Mouse (Mus musculus): Measurements from ENCODE around the gene Psma4.

Gene Psma4

DNA sequence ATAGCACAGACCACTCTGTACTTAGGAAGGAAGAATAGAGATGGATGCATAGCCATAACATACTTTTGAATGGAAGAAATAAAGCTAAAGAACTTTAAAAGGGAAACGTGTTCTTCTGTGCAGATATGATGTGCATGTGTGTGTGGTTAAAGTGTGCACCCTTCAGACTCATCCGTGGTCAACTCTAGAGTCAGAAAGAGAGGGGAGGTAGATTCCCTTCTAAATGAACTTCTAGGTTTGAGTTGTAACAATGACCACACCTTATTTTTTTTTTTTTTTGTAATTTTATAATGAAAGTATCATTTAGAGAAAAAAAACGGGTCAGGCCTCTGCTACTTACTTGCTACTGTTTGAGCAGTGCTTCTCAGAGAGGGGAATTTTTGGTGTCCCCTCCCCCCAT lies 39.8 kb downstream of the Psma4 start:
- DNase-seq (ENCODE audit: low spot score in 2 of 2), result no peak

DNA sequence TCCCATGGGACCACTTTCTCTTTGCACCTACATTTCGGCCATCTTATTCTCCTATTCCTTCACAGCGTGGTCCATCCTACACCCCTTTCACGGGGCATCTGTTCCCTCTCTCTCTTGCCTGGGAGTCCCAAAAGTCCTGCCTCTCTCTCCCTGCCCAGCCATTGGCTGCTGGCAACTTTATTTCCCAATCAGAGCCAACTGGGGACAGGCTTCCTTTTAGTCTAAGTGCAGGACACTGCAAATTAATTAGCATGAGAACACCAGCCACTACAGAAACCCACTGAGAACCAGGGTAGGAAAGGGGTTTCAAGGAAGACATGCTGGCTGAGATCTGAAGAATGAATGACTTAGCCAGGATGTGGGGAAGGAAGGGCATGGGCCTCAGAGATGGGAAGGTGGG lies 43.8 kb downstream of the Psma4 start:
- no peak for DNase-seq (ENCODE audit: low spot score in 2 of 2)

DNA sequence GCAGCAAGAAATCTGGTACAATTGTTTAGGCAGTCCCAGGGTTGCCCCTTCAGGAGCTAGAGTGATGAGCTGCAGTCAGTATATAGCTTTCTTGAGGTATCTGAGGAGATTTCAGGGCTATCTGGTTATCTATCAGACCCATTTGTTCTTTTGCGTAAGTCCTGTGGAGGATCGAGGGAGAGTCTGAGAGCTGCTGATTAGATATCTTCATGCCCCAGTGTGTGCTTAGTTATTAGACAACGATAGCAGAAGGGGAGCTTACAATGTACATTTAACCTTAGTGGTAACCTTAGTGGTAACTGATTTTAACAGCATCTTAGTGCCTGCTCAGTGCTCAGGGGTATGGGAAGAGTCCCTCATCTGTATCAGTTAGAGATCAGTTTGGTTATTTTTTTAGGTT lies 45.1 kb downstream of the Psma4 start:
- no peak for DNase-seq (ENCODE audit: low spot score in 2 of 2)

DNA sequence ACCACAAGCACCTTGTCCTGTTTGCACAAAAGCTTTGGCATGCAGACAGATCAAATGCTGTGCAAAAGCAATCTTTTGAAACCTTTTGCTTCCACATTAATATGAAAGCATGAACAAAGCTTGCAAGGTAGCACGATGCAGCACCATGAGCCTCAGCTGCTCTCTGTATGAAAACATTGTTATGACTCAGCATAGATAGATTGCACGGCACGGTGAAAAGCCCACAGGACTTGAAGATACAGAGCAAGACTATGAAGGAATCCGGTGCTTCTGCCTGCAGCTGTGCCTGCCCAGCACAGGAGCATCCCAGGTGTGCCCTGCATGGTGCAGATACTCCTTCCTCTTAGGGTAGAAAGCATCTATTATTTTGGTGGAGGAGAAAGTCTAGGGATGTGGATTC lies 53.0 kb downstream of the Psma4 start:
- DNase-seq (ENCODE audit: low spot score in 2 of 2), result no peak

All from frontal cortex, postnatal 14 days (tissue).